Comparison of ENCODE assay signal across 9 mouse cellular contexts in the genomic region with DNA sequence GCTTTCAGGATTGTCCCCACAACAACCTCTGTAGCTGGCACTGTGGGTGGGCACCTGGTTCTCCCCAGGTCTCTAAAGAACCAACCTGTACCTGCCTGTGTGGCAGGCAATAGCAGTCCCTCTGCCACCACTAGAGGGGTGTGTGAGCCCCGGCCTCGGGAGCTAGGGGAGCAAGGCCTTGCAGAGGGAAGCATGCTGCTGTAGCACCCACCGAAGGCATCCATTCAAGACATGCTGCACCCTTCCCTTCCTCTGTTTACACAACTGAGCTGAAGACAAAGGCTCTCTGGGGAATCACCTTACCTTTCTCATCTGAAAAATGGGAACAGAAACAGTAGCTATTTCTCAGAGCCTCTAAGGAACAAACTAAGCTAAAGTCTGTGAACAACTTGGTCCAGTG. TPM values are rescaled to one million over a fixed set of nuclear protein-coding genes. Genes with fewer than 3 reads are reported as not detected.
DNase-seq lines count a peak whose midpoint lies in the region; ATAC-seq and TF ChIP-seq lines count a peak whose summit lies in the region.
"Had no signal": no experiment of that assay in that cellular context is flagged by ENCODE, and none has a peak within 500 bp of the region (broad histone marks: within the 10 kb centered on the region; RNA-seq: fewer than 3 reads in every experiment).

No protein-coding gene starts in this region.

- H3K9me3 ChIP-seq in forebrain, embryonic 11.5 days (ENCODE audit: control insufficient read depth, low read length) = no peaks in the 10 kb centered on the region
- H3K9me3 ChIP-seq: lung, embryonic 15.5 days had no signal

- no peaks in the 10 kb centered on the region for H3K4me1 ChIP-seq in lung, adult 2 months (ENCODE audit: control insufficient read depth, insufficient read depth, low read length)
- no peaks in the 10 kb centered on the region for H3K4me1 ChIP-seq in bone marrow, adult 2 months (ENCODE audit: control insufficient read depth, insufficient read depth, low read length)
- peaks cover 72% of the 10 kb centered on the region for H3K4me1 ChIP-seq in forebrain, embryonic 11.5 days (replicated peaks; ENCODE audit: control insufficient read depth, insufficient read depth, low read length)
- H3K4me1 ChIP-seq: lung, embryonic 15.5 days had no signal

- WGBS in lung, adult 2 months = 14% methylated on average over 3 of the region's 3 CpGs
- WGBS in bone marrow, adult 2 months = 9% methylated on average over 3 of the region's 3 CpGs
- 2% methylated on average over 3 of the region's 3 CpGs for WGBS in forebrain, embryonic 11.5 days

- no peak overlapping the region for H3K9ac ChIP-seq in forebrain, embryonic 11.5 days (ENCODE audit: low read length)
- H3K9ac ChIP-seq: lung, embryonic 15.5 days had no signal

- no peak overlapping the region for H3K4me2 ChIP-seq in forebrain, embryonic 11.5 days (ENCODE audit: low read depth, low read length, severe bottlenecking)
- H3K4me2 ChIP-seq: lung, embryonic 15.5 days had no signal

- no peaks in the 10 kb centered on the region for H3K36me3 ChIP-seq in forebrain, embryonic 11.5 days (ENCODE audit: control insufficient read depth, insufficient read depth, low read length)
- H3K36me3 ChIP-seq: lung, embryonic 15.5 days had no signal

- no peak overlapping the region for H3K4me3 ChIP-seq in lung, adult 2 months (replicated peaks; ENCODE audit: extremely low read depth, low read depth, low read length)
- no peak overlapping the region for H3K4me3 ChIP-seq in bone marrow, adult 2 months (replicated peaks; ENCODE audit: control insufficient read depth, low read depth, low read length)
- no peak overlapping the region for H3K4me3 ChIP-seq in forebrain, embryonic 11.5 days (ENCODE audit: low read depth, low read length)
- H3K4me3 ChIP-seq: lung, embryonic 15.5 days had no signal

- no peak overlapping the region for H3K27ac ChIP-seq in bone marrow, adult 2 months (ENCODE audit: control insufficient read depth, insufficient read depth, low read depth, low read length, poor library complexity)
- peak overlapping the region; percentile 39; the same call in 1 of the 2 replicates for H3K27ac ChIP-seq in forebrain, embryonic 11.5 days (ENCODE audit: low read depth, low read length)
- H3K27ac ChIP-seq: lung, embryonic 15.5 days had no signal

- no peak for TF ChIP-seq POLR2A in lung, adult 2 months (IDR thresholded peaks at IDR 0.05; ENCODE audit: borderline replicate concordance, extremely low read depth, low read depth, low read length)
- no peak for TF ChIP-seq POLR2A in bone marrow, adult 2 months (IDR thresholded peaks at IDR 0.05; ENCODE audit: borderline replicate concordance, control insufficient read depth, low read depth, low read length)

- peaks cover 16% of the 10 kb centered on the region for H3K27me3 ChIP-seq in forebrain, embryonic 11.5 days (ENCODE audit: control insufficient read depth, insufficient read depth, low read length)

- DNase-seq in lung, adult 2 months = no peak
- DNase-seq in lung, postnatal 14 days = no peak
- DNase-seq in forebrain, embryonic 11.5 days (ENCODE audit: low spot score) = peak; percentile 75
- peak; percentile 40 to 74 for DNase-seq in spleen, postnatal 4 days (ENCODE audit: low spot score in 2 of 2)
- no peak for DNase-seq in heart, postnatal 14 days
- DNase-seq in kidney, adult 8-10 months = no peak

- ATAC-seq in forebrain, embryonic 11.5 days (replicated peaks; ENCODE audit: low FRiP score) = no peak

- intact Hi-C loops in heart, postnatal 14 days (cut with DNase I) = no loop called here

- TF ChIP-seq CTCF in lung, adult 2 months (IDR thresholded peaks at IDR 0.05; ENCODE audit: insufficient read depth, low read length) = 0 out of 2 replicates have a peak, but pooled peaks have one; percentile 18
- TF ChIP-seq CTCF in bone marrow, adult 2 months (IDR thresholded peaks at IDR 0.05; ENCODE audit: control insufficient read depth, insufficient read depth, low read length) = peak; percentile 49; the same call in 1 of the 2 replicates

RNA-seq across cellular contexts. Expression of gene Rhbg, which starts 19.3 kb away (rescaled TPM):
- 8.2 and 14.5 TPM in 2 replicates for polyA plus RNA-seq in lung, adult 2 months (2012; rRNA removed)
- not detected in 2 replicates for polyA plus RNA-seq in bone marrow, adult 2 months (2011; ENCODE audit: insufficient read depth, insufficient read length, low replicate concordance, missing spikeins)
- 0.36 TPM in 1 of 2 replicates, not detected in the other for polyA plus RNA-seq in forebrain, embryonic 11.5 days (2014; fragmentation: Nextera tagmentation; extraction: Ambion mirVana)
- not detected for total RNA-seq in heart, postnatal 14 days (2021)
- polyA plus RNA-seq: heart, embryonic 14.5 days had no signal

RNA-seq across cellular contexts. Expression of gene Gm38392, which starts 51.8 kb away (rescaled TPM):
- polyA plus RNA-seq in lung, adult 2 months (2012; rRNA removed) = 0.40 and 0.49 TPM in 2 replicates
- not detected in 2 replicates for polyA plus RNA-seq in bone marrow, adult 2 months (2011; ENCODE audit: insufficient read depth, insufficient read length, low replicate concordance, missing spikeins)
- 0.16 TPM in 1 of 2 replicates, not detected in the other for polyA plus RNA-seq in forebrain, embryonic 11.5 days (2014; fragmentation: Nextera tagmentation; extraction: Ambion mirVana)
- total RNA-seq in heart, postnatal 14 days (2021) = under 1 TPM in 1 of 2 experiments, not detected in 1; 0.24 TPM
- polyA plus RNA-seq: heart, embryonic 14.5 days had no signal

Comparison
In these comparisons a context has a peak if more than half of its experiments do, and no peak if none do; other contexts are left out.
1. DNase-seq: peak in forebrain, embryonic 11.5 days (single experiment) and spleen, postnatal 4 days (2 of 2); none in lung, adult 2 months (single experiment), lung, postnatal 14 days (single experiment), heart, postnatal 14 days (0 of 2) and kidney, adult 8-10 months (0 of 2).